Mouse (Mus musculus) skeletal muscle tissue, adult 2 months (tissue): Measurements from ENCODE around the gene Fat1.
A peak's percentile ranks its signal among the peaks of the same experiment; 100 is the strongest.

ENCODE experiments used
- DNase-seq: peaks from one replicate; pipeline ENCODE4 v3.0.0-alpha.2; 2012; ENCODE audit warnings: low read depth, low spot score

Fat1 gene

DNA sequence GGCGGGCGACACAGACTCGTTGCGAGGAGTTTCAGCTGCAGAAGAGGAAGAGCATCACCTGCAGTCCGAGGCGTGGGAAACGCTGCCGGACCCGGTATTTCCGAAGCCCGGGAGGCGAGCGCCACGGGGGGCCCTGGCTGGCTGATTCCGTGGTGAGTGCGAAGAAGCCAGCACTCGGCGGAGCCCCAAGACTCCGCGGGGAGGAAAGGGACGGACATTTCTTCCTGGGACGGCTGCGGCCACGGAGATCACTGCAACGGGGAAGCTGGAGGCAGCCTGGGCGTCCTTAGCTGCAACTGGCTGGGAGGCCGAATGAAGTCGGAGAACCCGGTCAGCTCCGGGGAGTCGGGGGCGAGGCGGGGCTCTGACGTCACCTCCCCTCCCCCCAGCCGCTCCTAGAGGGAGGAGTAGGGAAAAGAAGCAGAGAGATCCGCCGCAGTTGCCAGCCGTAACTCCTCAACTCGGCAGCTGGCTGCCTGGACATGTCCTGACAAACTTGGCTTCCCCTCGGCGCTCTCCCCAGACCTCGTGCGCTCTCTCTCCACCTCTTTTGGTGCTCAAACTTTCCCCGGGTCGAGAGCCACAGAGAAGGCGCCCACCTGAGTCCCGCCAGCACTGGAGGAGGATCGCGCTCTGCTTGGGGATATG lies at the start of gene Fat1:
Gene Fat1 (plus strand): TSS at position 598 of the 648 bp plus-strand sequence.
- DNase-seq: peak; percentile 74

GRCm38 (mm10) chr8:44894626-44895025 lies 40.6 kb upstream of the Fat1 start:
- DNase-seq: no peak

DNA sequence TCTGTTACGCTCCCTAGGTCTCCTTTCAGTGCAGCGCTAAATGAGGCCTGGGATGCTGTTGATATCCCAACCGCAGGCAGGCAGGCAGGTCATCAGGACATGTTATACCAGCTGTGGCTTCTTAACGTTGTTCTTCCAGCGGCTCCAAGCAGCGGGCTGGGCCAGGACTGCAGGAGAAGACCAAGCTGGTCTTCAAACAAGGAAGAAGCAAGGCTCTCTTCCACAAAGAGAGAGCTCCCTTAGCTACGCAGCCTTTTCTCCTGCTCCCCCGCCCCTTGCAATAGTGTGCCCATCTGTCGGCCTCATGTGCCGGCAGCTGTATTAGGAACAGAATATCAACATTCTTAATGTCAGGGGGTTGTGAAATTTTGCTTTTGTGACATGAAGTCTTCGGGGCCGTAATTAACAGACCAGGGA lies 35.7 kb upstream of the Fat1 start:
- DNase-seq: no peak

GRCm38 (mm10) chr8:44911126-44911903 lies 23.9 kb upstream of the Fat1 start:
- no peak for DNase-seq

GRCm38 (mm10) chr8:44919487-44920082 lies 15.7 kb upstream of the Fat1 start:
- DNase-seq: no peak

GRCm38 (mm10) chr8:44920379-44921032 lies 14.7 kb upstream of the Fat1 start:
- DNase-seq: no peak

DNA sequence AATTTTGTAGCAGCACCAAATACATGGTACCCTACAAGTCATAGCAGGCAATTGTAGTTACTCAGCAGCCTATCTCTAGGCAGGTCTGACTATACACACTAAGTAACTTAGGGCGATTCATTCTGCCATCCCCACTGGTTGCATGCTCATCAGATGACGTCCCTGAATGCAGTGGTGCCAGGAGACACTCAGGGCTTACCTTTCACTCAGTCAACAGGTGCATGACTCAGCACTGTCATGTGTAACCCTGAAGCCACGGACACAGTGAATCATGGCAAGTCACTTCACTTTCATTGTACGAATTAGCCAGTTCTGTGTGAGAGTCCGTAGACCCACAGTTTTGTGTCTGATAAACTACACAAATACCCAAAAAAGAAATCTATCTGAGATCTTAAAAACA lies 10.3 kb upstream of the Fat1 start:
- no peak for DNase-seq

DNA sequence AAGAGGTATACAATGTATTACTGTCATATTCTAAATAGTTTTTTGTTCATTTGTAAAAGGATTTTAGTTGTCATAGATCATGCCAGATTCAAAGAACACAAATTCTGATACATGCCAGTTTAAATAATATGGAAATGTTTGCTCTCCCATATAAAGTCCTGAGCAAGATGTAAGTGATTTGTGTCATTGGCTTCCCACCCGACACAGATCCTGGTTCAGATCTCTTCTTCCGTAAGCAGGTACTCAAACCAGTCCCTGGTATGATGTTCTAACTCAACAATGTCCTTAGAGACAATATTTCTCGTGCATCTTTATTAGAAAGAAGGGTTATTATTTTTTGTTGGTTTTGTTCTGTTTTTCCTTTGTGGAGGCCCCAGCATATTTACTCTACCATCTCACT lies 5.2 kb upstream of the Fat1 start:
- DNase-seq: no peak

GRCm38 (mm10) chr8:44932546-44933342 lies 2.5 kb upstream of the Fat1 start:
- no peak for DNase-seq

DNA sequence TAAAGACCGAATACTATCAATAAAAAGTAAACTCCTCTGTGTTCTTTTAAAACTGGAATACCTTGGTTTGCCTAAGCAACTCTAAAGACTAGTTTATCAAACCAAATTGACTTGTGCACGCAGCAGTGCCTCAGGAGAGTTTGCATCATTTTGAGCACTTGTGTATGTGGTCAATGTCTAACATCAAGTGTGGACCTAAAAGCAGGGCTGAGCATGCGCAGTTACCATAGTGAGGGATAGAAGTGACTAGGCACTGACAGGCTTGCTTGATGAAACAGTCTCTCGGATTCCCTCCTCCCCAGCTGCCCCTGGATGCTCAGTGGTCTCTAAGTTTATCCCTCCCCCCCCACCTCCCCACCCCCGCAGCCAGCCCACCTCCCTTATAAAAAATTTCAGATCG lies 1.8 kb upstream of the Fat1 start:
- DNase-seq: no peak

- no peak for DNase-seq
These were observed 831 bp upstream of the Fat1 start for GRCm38 (mm10) chr8:44934416-44934815.

GRCm38 (mm10) chr8:44935741-44936140 lies 494 bp downstream of the Fat1 start:
- DNase-seq: peak; percentile 46

DNA sequence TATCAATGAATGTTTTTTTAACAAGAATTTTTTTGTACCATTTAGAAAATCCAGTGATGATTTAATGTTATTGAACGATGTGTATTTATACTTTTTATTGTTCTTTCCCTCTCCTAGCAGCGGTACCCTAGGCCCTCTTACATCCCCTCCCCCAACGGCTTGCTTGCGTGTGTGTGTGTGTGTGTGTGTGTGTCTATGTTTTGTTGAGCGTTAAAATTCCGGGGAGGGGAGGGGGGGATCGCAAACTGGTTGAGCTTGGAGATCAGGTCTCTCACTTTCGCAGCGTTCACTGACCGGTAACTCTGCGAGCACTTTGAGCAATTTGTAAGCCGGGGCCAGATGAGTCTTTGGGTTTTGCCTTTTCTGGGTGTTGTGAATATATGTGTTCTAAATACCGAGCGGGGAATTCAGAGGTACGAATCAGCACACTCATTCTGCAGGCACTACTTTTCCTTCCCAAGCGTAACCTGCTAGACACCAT lies 1.3 kb downstream of the Fat1 start:
- DNase-seq: no peak

DNA sequence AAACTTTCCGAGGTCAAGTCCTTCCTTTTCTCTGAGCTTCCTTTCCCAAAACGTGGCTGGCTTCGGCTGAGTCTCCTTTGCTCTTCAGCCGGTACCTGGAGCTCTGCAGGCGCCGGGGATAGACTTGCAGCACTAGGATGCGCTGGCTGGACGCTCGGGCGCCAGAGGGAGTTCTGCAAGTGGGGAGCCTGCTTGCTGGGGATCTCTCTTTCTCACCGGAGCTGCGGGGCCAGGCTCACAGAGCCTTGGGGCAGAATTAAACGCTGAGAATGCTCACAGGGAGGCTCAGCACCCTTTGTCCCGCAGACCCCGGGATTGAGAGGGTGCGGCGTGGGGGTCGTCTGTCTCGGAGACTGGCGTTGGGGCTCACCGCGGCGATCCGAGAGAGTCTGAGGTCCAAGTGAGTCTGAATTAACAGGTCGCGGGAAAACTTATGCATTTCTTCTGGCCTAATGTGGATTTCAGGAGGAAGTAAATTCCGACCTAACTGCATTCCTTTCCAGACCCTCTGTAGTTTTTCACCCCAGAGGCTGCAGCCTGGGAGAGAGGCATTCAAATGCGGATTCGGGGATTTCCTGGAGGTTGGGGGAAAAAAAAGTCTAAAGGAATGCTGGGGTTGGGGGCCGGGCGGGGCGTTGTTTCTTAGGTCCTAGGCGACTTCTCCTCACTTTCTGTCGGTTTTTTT lies 2.0 kb downstream of the Fat1 start:
- peak; percentile 12 for DNase-seq

DNA sequence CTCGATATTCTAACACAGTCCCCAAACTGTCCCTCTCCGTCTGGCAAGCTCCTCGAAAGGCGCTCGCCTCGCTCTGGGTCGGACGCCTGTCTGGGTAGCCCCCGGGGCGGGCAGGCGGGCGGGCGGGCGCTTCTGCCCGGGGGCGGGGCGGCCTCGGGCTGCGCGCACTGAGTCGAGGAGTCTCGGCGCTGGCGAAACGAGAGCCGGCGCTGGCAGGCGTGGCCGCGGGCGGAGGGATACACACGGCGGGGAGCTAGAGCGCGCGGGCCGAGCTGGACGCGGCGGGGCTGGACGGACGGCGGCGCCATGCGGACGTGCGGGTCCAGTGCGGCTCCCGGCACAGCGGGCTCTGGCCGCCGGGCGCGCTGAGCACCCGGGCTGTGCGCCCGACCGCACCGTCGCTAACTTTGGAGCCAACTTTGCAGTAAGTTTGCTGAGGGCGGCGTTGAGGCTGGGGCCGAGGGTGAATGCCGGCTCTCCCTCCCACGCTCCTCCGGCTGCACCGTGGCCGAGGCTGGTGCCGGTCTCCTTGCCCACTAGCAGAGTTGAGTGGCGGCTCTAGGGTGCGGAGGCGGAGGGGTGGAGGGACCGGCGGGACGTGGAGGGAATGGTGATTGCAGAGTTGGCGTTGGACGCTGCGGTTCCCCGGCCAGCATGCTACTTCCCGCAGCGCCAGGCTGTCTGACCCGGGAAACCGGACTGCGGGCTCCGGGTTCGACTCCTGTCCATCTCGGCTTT lies 2.8 kb downstream of the Fat1 start:
- DNase-seq: peak; percentile 71

DNA sequence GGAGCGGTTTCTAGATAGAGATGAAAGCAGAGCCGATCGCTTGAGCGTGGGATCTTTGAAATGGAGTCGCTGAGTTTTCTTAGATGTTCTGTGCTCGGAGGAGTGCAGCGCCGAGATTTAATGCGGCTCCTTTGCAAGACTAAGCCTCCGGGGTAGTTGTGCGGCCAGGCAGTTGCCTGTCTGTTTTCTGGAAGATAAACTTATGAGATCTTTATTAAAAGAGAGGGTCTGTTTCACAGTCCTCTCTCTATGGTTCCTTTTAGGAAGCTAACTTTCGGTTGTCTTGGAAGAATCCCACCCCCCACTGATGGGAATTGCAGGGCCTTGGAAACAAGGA lies 3.4 kb downstream of the Fat1 start:
- no peak for DNase-seq

DNA sequence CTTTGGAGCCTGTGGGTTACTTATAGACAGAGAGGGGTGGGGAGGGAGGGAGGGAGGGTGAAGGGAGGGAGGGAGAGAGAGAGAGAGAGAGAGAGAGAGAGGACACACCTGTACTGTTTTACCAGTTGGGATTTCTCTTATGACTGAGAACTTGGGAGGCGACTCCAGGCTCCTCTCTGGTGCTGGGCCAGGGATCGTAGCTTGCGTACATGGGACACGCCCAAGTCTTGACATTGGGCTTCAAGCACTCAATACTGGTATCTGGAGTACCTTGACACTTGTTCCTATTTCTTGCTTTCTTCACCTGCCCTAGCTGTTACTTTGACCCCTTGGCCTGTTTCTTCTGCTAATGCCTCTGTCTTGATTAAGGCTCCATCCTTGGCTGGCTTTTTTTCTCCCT lies 10.3 kb downstream of the Fat1 start:
- DNase-seq: no peak

DNA sequence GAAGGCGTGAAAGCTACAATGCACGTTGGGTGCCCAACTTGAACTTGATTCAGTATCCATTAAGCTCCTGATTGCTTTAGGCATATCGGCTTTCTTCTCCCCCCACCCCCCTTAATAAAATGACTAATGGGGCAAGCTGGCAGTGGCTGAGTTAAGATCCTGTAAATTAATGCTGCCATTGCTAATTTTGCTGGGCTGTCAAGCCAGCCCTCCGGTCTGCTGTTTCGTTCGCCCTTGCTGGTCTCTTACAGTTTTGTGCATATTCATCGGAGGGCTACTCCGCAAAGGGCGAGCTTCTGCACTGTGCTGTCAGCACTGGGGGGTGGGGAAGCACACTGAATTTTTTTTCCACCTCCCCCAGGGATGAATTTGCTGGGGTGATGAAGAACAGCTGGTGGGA lies 13.3 kb downstream of the Fat1 start:
- DNase-seq: no peak

DNA sequence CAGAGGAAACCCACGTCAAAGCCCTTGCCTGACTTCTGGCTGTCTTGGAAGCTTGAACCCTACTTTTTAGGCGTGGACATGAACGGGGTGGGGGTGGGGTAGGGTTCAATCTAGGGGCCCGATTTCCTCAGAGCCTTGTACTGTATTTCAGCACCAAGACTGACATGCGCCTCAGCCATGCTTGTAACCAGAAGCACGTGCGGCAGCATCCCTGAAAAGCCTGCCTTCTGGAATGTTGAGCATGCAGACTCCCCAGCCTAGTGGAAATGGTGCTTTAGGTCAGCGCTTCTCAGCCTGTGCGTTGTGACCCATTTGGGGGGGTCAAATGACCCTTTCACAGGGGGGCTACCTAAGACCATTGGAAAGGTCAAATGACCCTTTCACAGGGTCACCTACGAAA lies 25.2 kb downstream of the Fat1 start:
- no peak for DNase-seq

DNA sequence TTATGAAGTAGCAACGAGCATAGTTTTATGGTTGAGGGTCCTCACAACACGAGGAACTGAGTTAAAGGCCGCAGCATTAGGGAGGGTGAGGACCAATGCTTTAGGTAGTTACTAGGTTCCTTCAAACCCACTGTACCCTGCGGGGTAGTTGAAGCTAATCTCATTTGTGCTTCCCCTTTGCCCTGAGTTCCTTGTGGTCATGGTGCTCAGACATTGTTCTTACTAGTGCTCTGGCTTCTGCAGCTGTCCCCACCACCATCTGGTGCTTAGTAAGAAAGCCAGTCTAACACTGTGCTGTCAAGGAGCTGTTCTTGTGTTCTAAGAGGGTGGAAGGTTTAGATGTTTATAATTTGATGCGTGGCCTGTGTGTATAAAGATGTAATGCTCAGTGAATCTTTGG lies 25.7 kb downstream of the Fat1 start:
- no peak for DNase-seq
